Comparison of ENCODE assay signal across 9 mouse cellular contexts in the genomic region with DNA sequence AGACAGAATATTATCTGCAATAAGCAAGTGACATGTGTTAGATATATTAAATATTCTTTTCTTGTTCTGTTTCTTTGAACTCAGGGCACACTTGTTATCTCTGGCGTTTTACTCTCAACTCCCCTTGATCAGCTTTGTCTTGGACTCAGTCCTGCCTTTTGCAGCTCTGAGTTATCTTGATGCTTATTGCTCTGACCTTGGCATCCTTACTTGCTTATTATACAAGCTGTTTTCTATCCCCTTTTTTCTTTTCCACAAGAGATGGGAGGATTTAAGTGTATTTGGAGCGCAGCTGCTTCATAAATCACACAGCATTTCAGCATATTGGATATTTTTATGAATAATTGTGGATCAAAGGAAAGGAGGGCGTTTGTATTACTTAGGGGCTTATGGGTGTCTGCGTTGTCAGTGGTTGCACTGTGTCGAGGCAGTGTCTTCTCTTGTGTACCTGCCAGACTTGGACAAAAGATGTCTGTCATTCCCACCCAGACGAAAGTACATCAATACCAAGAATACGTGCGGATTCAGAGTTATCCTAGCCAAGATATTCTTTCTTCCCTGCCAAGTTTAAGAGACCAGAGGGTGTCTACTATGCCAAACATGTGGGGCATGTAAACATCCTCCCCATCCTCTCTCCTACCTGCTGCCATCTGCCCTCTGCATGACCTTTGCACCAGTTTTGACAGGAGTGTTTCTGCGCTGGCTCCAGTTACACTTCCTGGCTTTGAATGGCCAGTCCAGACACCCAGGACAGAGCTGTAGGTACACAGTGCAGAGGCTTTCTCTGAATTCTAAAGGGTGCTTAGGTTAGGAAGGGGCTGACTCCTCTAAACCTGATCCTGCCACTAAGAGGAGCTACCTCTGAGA.
DNase-seq lines count a peak whose midpoint lies in the region; ATAC-seq lines count a peak whose summit lies in the region.
"Had no signal": no experiment of that assay in that cellular context is flagged by ENCODE, and none has a peak within 500 bp of the region (broad histone marks: within the 10 kb centered on the region; RNA-seq: fewer than 3 reads in every experiment).

No protein-coding gene starts in this region.

- no peaks in the 10 kb centered on the region for H3K4me1 ChIP-seq in hindbrain, embryonic 11.5 days (replicated peaks; ENCODE audit: control insufficient read depth, insufficient read depth, low read length)
- no peaks in the 10 kb centered on the region for H3K4me1 ChIP-seq in hindbrain, embryonic 14.5 days (replicated peaks; ENCODE audit: control insufficient read depth, insufficient read depth, low read length)
- peaks cover 4% of the 10 kb centered on the region; the same call in 1 of the 2 replicates for H3K4me1 ChIP-seq in limb, embryonic 11.5 days (ENCODE audit: control insufficient read depth, insufficient read depth, low read length)
- H3K4me1 ChIP-seq: liver, embryonic 15.5 days had no signal

- H3K4me3 ChIP-seq in hindbrain, embryonic 11.5 days (ENCODE audit: low read depth, low read length) = no peak overlapping the region
- H3K4me3 ChIP-seq in hindbrain, embryonic 14.5 days (replicated peaks; ENCODE audit: low read length) = no peak overlapping the region
- no peak overlapping the region for H3K4me3 ChIP-seq in limb, embryonic 11.5 days (ENCODE audit: low read depth, low read length)
- H3K4me3 ChIP-seq: liver, embryonic 15.5 days had no signal

- ATAC-seq in hindbrain, embryonic 11.5 days (ENCODE audit: low FRiP score) = no peak
- ATAC-seq in hindbrain, embryonic 14.5 days (ENCODE audit: low FRiP score) = no peak
- ATAC-seq in limb, embryonic 11.5 days (ENCODE audit: insufficient number of reproducible peaks, low FRiP score, low TSS enrichment, low read depth) = no peak; the same call in 1 of the 2 replicates

- WGBS in hindbrain, embryonic 11.5 days = 69% methylated on average over 9 of the region's 9 CpGs
- WGBS in hindbrain, embryonic 14.5 days = 67% methylated on average over 9 of the region's 9 CpGs
- 70% methylated on average over 9 of the region's 9 CpGs for WGBS in limb, embryonic 11.5 days

- DNase-seq in hindbrain, embryonic 11.5 days (ENCODE audit: low spot score) = peak; percentile 5
- DNase-seq in hindbrain, embryonic 14.5 days (ENCODE audit: low spot score) = no peak
- DNase-seq in urinary bladder, postnatal 25 days (ENCODE audit: low spot score) = peak; percentile 4
- DNase-seq in urinary bladder, adult 2 months (ENCODE audit: low spot score) = no peak
- peak; percentile 39 for DNase-seq in limb, embryonic 11.5 days (ENCODE audit: low spot score)
- DNase-seq in layer of hippocampus, adult 8-10 months (ENCODE audit: low spot score in 2 of 2) = no peak
- no peak for DNase-seq in layer of hippocampus, adult 11-12 months (ENCODE audit: low spot score)
- no peak for DNase-seq in MN1 (ENCODE audit: low spot score)

- no peaks in the 10 kb centered on the region for H3K36me3 ChIP-seq in hindbrain, embryonic 11.5 days (ENCODE audit: control insufficient read depth, insufficient read depth, low read length)
- H3K36me3 ChIP-seq in hindbrain, embryonic 14.5 days (replicated peaks; ENCODE audit: control insufficient read depth, insufficient read depth) = no peaks in the 10 kb centered on the region
- no peaks in the 10 kb centered on the region for H3K36me3 ChIP-seq in limb, embryonic 11.5 days (ENCODE audit: control insufficient read depth, insufficient read depth, low read length)
- H3K36me3 ChIP-seq: liver, embryonic 15.5 days had no signal

- H3K27ac ChIP-seq in hindbrain, embryonic 11.5 days (ENCODE audit: low read depth, low read length) = no peak overlapping the region
- H3K27ac ChIP-seq in hindbrain, embryonic 14.5 days = no peak overlapping the region
- no peak overlapping the region for H3K27ac ChIP-seq in limb, embryonic 11.5 days (replicated peaks; ENCODE audit: low read depth, low read length)
- H3K27ac ChIP-seq: liver, embryonic 15.5 days had no signal

- H3K9me3 ChIP-seq in hindbrain, embryonic 11.5 days (ENCODE audit: control insufficient read depth, low read length) = no peaks in the 10 kb centered on the region
- H3K9me3 ChIP-seq in hindbrain, embryonic 14.5 days (ENCODE audit: control insufficient read depth, low read length) = no peaks in the 10 kb centered on the region
- no peaks in the 10 kb centered on the region for H3K9me3 ChIP-seq in limb, embryonic 11.5 days (ENCODE audit: control insufficient read depth, low read length)
- H3K9me3 ChIP-seq: liver, embryonic 15.5 days had no signal

- H3K4me2 ChIP-seq in hindbrain, embryonic 11.5 days (replicated peaks; ENCODE audit: low read depth, low read length) = no peak overlapping the region
- no peak overlapping the region for H3K4me2 ChIP-seq in hindbrain, embryonic 14.5 days (replicated peaks)
- H3K4me2 ChIP-seq in limb, embryonic 11.5 days (ENCODE audit: low read depth, severe bottlenecking) = no peak overlapping the region
- H3K4me2 ChIP-seq: liver, embryonic 15.5 days had no signal

- no peak overlapping the region for H3K9ac ChIP-seq in hindbrain, embryonic 11.5 days (ENCODE audit: low read depth, low read length)
- no peak overlapping the region for H3K9ac ChIP-seq in hindbrain, embryonic 14.5 days
- H3K9ac ChIP-seq in limb, embryonic 11.5 days (ENCODE audit: low read length) = no peak overlapping the region
- H3K9ac ChIP-seq: liver, embryonic 15.5 days had no signal

- H3K27me3 ChIP-seq in hindbrain, embryonic 11.5 days (ENCODE audit: control insufficient read depth, insufficient read depth, low read length) = no peaks in the 10 kb centered on the region
- no peaks in the 10 kb centered on the region for H3K27me3 ChIP-seq in hindbrain, embryonic 14.5 days (ENCODE audit: control insufficient read depth, insufficient read depth, low read length)
- H3K27me3 ChIP-seq in limb, embryonic 11.5 days (ENCODE audit: control insufficient read depth, insufficient read depth, low read length) = no peaks in the 10 kb centered on the region
- H3K27me3 ChIP-seq: liver, embryonic 15.5 days had no signal

Comparison
In these comparisons a context has a peak if more than half of its experiments do, and no peak if none do; other contexts are left out.
1. DNase-seq: peak in hindbrain, embryonic 11.5 days (single experiment), urinary bladder, postnatal 25 days (single experiment) and limb, embryonic 11.5 days (single experiment); none in hindbrain, embryonic 14.5 days (single experiment), urinary bladder, adult 2 months (single experiment), layer of hippocampus, adult 8-10 months (0 of 2), layer of hippocampus, adult 11-12 months (single experiment) and MN1 (single experiment).